Mouse (Mus musculus) heart, postnatal 0 days (tissue): ENCODE results near the gene Gm49336. TPM values are rescaled to one million over a fixed set of nuclear protein-coding genes. Genes with fewer than 3 reads are reported as not detected.

ENCODE experiments used
- ATAC-seq: fragments of 200-750 bp; cut with Nextera tagmentation; 2 replicates; pipeline ENCODE4 v1.8.0; 2017; ENCODE audit warnings: low read depth, moderate number of reproducible peaks, moderate library complexity; ENCODE audit not compliant: insufficient read depth
- DNase-seq: peaks from one replicate; pipeline ENCODE4 v3.0.0-alpha.2; 2016; ENCODE audit warnings: low spot score
- H3K27ac ChIP-seq: fragments of 300-500 bp; sonication (generic); 2 replicates; pipeline ENCODE4 v1.5.1; 2014; ENCODE audit warnings: low read depth, mild to moderate bottlenecking
- H3K27me3 ChIP-seq: fragments of 300-500 bp; sonication (generic); 2 replicates; pipeline ENCODE4 v1.6.1; 2014; ENCODE audit warnings: low read length, mixed read lengths; ENCODE audit not compliant: control insufficient read depth, insufficient read depth
- H3K36me3 ChIP-seq: fragments of 300-500 bp; sonication (generic); replicated peaks from 2 replicates; pipeline ENCODE4 v1.6.1; 2014; ENCODE audit warnings: low read length, mixed read lengths; ENCODE audit not compliant: control insufficient read depth, insufficient read depth
- H3K4me1 ChIP-seq: fragments of 300-500 bp; sonication (generic); 2 replicates; pipeline ENCODE4 v1.6.1; 2014; ENCODE audit warnings: antibody characterized with exemption; ENCODE audit not compliant: control insufficient read depth, insufficient read depth
- H3K4me2 ChIP-seq: fragments of 300-500 bp; sonication (generic); 2 replicates; pipeline ENCODE4 v1.6.1; 2014; ENCODE audit warnings: low read depth, mild to moderate bottlenecking, low read length, moderate library complexity
- H3K4me3 ChIP-seq: fragments of 300-500 bp; sonication (generic); 2 replicates; pipeline ENCODE4 v1.5.1; 2014; ENCODE audit warnings: low read depth, low read length
- H3K9ac ChIP-seq: fragments of 300-500 bp; sonication (generic); replicated peaks from 2 replicates; pipeline ENCODE4 v1.6.1; 2014; ENCODE audit warnings: low read depth, low read length, mixed read lengths
- H3K9me3 ChIP-seq: fragments of 300-500 bp; sonication (generic); replicated peaks from 2 replicates; pipeline ENCODE4 v1.6.1; 2016; ENCODE audit warnings: low read length; ENCODE audit not compliant: control insufficient read depth
- CTCF ChIP-seq: IDR thresholded peaks from 2 replicates; pipeline ENCODE4 v1.5.1; 2016; ENCODE audit warnings: antibody characterized with exemption, control low read depth, low read depth
- EP300 ChIP-seq: IDR thresholded peaks from 2 replicates; pipeline ENCODE4 v1.6.1; 2016; ENCODE audit warnings: antibody characterized with exemption, low read depth
- WGBS: fragments of 180-500 bp; shearing (Covaris S2); extraction: QIAGEN DNeasy Blood & Tissue Kit; methylation state at CpG from one replicate; pipeline ENCODE4 v1.1.7; 2014; 5-methylcytosine and 5-hydroxymethylcytosine counted together
- microRNA counts: library from miRNA; unstranded; fragments of <30 nt; microRNA quantifications from one replicate; lab custom pipeline; 2015
- microRNA-seq: library from miRNA; unstranded; fragments of <30 nt; microRNA quantifications from one replicate; pipeline ENCODE4, GENCODE M21; 2016
- polyA plus RNA-seq: library from polyadenylated mRNA; unstranded; fragments of >200 nt; fragmentation: Nextera tagmentation; extraction: Ambion mirVana; gene quantifications from 2 replicates; pipeline ENCODE4 v1.2.1, GENCODE M21; 2015
- total RNA-seq: library from RNA; depleted of rRNA; stranded (reverse); fragments of >200 nt; gene quantifications from 2 replicates; pipeline ENCODE4 v1.2.3, GENCODE M21; 2014; ENCODE audit warnings: low replicate concordance; rRNA removed

The Gm49336 gene
- total and polyA plus RNA-seq, 2 experiments from 2014 or later: 19.8 to 43.7 TPM

DNA sequence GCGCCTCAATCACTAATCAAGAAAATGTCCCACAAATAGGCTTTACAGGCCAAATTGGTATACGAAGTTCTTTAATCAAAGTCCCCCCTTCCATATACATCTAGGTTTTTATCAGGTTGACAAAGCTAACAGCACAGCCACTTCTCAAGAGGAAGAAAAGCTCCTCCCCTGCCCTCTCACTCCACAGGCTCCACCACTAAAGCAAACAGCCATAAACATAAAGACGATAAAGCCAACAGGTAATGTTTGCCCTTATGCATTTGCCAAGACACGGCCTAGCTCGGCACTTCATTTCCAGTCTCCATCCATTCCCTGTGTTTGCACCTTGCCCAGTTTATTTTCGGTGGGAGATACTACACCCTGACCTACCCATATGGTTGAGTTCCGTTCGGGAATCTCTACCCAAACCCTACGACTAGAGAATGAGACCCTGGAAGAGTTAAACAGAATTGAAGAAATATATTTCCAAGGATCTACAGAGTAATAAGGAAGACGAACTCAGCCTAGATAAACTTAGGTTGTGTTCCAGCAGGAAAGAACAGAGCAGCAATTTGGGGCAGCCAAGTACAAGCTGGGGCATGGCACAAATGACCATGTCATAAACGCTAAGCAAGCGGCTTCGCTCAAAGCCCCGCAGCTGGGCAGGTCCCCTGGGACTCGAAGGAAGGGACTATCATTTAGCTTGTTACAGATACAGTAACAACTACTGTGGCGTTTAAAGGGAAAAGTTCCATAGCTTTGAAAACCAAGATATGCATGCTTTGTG, 80.3 kb downstream of the Gm49336 start:
- Histone ChIP-seq H3K27ac (no peak overlapping the region), H3K4me1 (peaks cover 15% of the 10 kb centered on the region), H3K27me3 (no peaks in the 10 kb centered on the region), H3K36me3 (no peaks in the 10 kb centered on the region), H3K4me2 (no peak overlapping the region), H3K4me3 (no peak overlapping the region), H3K9ac (no peak overlapping the region), H3K9me3 (no peaks in the 10 kb centered on the region)
- WGBS: 78% methylated on average over 16 of the region's 16 CpGs
- TF ChIP-seq EP300: no peak
- no peak for TF ChIP-seq CTCF
- no peak for ATAC-seq
- no peak for DNase-seq

DNA sequence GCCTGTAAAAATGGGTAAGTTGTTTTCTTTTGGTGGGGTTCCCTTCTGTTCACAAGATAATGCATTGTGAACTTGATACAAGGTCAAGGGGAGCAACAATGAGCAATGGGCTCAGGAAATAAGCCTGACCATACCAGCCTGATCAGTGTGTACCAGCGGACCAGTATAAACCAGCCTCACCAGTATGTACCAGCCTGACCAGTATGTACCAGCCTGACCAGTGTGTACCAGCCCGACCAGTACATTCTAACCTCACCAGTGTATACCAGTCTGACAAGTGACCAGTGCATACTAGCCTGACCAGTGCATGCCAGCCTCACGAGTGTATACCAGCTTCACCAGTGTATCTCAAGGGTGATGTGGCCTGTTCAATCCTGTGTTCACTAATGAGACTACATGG, 87.9 kb downstream of the Gm49336 start:
- DNase-seq (no peak), ATAC-seq (no peak)
- Histone ChIP-seq H3K4me1 (no peaks in the 10 kb centered on the region), H3K27ac (no peak overlapping the region), H3K9me3 (no peaks in the 10 kb centered on the region), H3K4me3 (no peak overlapping the region), H3K36me3 (no peaks in the 10 kb centered on the region), H3K4me2 (no peak overlapping the region), H3K27me3 (no peaks in the 10 kb centered on the region), H3K9ac (no peak overlapping the region)
- TF ChIP-seq CTCF (no peak), EP300 (no peak)
- 85% methylated on average over 3 of the region's 3 CpGs for WGBS

MicroRNAs within 50 kb of the gene (microRNA counts, 519-probe panel; counts per million panel counts)
- not detected for microRNA mmu-miR-719 (lab: Ali Mortazavi, UCI)

Small RNA genes lying within 50 kb of the gene (microRNA-seq; reads per million reads assigned to microRNA genes)
- not detected for gene Mir719

Other genes starting within 250 kb of the Gm49336 start
- gene Atp8a2, start 54.3 kb downstream of the Gm49336 start, total RNA-seq: 2.8 and 115 TPM in 2 replicates
- 4.9 and 5.2 TPM in 2 replicates for gene Atp8a2, start 54.3 kb downstream of the Gm49336 start, polyA plus RNA-seq
- gene Nupl1, start 76 bp downstream of the Gm49336 start, total RNA-seq: not detected in 2 replicates
- 0.04 TPM in 2 replicates for gene Nupl1, start 76 bp downstream of the Gm49336 start, polyA plus RNA-seq
- 18.7 and 29.0 TPM in 2 replicates for gene Mtmr6, start 13.7 kb upstream of the Gm49336 start, total RNA-seq
- gene Mtmr6, start 13.7 kb upstream of the Gm49336 start, polyA plus RNA-seq: 20.8 and 21.8 TPM in 2 replicates
- 0.12 TPM in 1 of 2 replicates, not detected in the other for gene Amer2, start 121.8 kb upstream of the Gm49336 start, total RNA-seq
- gene Amer2, start 121.8 kb upstream of the Gm49336 start, polyA plus RNA-seq: 0.10 and 0.15 TPM in 2 replicates